Mouse (Mus musculus): ENCODE data around the gene Hdgf.

- TF ChIP-seq CTCF (IDR thresholded peaks at IDR 0.05), result no peak
- no peak for TF ChIP-seq EP300 (IDR thresholded peaks at IDR 0.05)
Observed at GRCm38 (mm10) chr3:87857666-87858065, 48.5 kb upstream of the Hdgf start.

Data from lung, postnatal 0 days (tissue).